Mouse (Mus musculus): ENCODE data around the gene Grik5. TPM values are rescaled to one million over a fixed set of nuclear protein-coding genes. Genes with fewer than 3 reads are reported as not detected.

Grik5 gene
- polyA plus RNA-seq, 1 experiment, result 31.5 TPM

- Histone ChIP-seq H3K36me3 (ENCODE audit: control insufficient read depth, insufficient read depth, low read length, poor library complexity, severe bottlenecking) (no peaks in the 10 kb centered on the region), H3K9me3 (replicated peaks; ENCODE audit: control insufficient read depth, insufficient read depth, low read length, poor library complexity, severe bottlenecking) (no peaks in the 10 kb centered on the region), H3K27me3 (ENCODE audit: control insufficient read depth, insufficient read depth, low read length, poor library complexity, severe bottlenecking) (no peaks in the 10 kb centered on the region; the same call in 1 of the 2 replicates), H3K9ac (ENCODE audit: low read depth, poor library complexity, severe bottlenecking) (peak overlapping the region; percentile 71), H3K4me1 (ENCODE audit: control insufficient read depth, insufficient read depth, low read length) (peaks cover 3% of the 10 kb centered on the region), H3K27ac (ENCODE audit: insufficient read depth, low read length) (no peak overlapping the region), H3K4me3 (ENCODE audit: low read depth, low read length) (peak overlapping the region; percentile 65)
- TF ChIP-seq CTCF (IDR thresholded peaks at IDR 0.05; ENCODE audit: low read depth, low read length) (peak; percentile 51), EP300 (IDR thresholded peaks at IDR 0.05; ENCODE audit: insufficient read depth, low read depth, low read length) (no peak), POLR2A (IDR thresholded peaks at IDR 0.05; ENCODE audit: insufficient read depth, low read length) (no peak)
Measured at GRCm38 (mm10) chr7:25010090-25010913, 61.8 kb downstream of the Grik5 start.

GRCm38 (mm10) chr7:25009099-25009700, 62.9 kb downstream of the Grik5 start:
- H3K36me3 ChIP-seq (ENCODE audit: control insufficient read depth, insufficient read depth, low read length, poor library complexity, severe bottlenecking), result no peaks in the 10 kb centered on the region
- no peaks in the 10 kb centered on the region for H3K9me3 ChIP-seq (replicated peaks; ENCODE audit: control insufficient read depth, insufficient read depth, low read length, poor library complexity, severe bottlenecking)
- H3K9ac ChIP-seq (ENCODE audit: low read depth, poor library complexity, severe bottlenecking), result no peak overlapping the region
- peaks cover 6% of the 10 kb centered on the region for H3K4me1 ChIP-seq (ENCODE audit: control insufficient read depth, insufficient read depth, low read length)
- 0 out of 2 replicates have a peak, but pooled peaks have one; percentile 49 for TF ChIP-seq EP300 (IDR thresholded peaks at IDR 0.05; ENCODE audit: insufficient read depth, low read depth, low read length)
- TF ChIP-seq POLR2A (IDR thresholded peaks at IDR 0.05; ENCODE audit: insufficient read depth, low read length), result no peak
- no peak for TF ChIP-seq CTCF (IDR thresholded peaks at IDR 0.05; ENCODE audit: low read depth, low read length)
- H3K27ac ChIP-seq (ENCODE audit: insufficient read depth, low read length), result 0 out of 2 replicates have a peak overlapping the region, but pooled peaks have one; percentile 2
- H3K27me3 ChIP-seq (ENCODE audit: control insufficient read depth, insufficient read depth, low read length, poor library complexity, severe bottlenecking), result no peaks in the 10 kb centered on the region; the same call in 1 of the 2 replicates
- peak overlapping the region; percentile 11 for H3K4me3 ChIP-seq (ENCODE audit: low read depth, low read length)

DNA sequence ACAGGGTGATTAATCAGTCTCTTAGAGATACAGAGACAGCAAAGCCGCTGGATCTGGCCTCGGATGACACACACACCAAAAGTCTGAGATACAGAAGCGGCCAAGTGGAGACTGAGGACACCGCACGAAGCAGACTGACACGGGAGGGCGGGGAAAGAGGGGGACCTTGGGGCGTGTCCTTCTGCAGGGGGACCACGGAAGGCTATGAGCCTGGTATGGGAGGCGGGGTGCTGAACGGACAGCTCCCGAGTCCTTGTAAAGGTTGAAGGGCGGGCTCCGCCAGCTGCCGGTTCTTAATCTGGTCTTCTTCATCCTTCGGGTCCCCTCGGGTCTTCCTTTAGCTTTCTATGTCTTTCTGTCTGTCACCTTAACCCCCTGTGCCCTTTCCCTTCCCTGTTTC, 63.5 kb downstream of the Grik5 start:
- peak overlapping the region; percentile 11 for H3K4me3 ChIP-seq (ENCODE audit: low read depth, low read length)
- H3K4me1 ChIP-seq (ENCODE audit: control insufficient read depth, insufficient read depth, low read length), result peaks cover 6% of the 10 kb centered on the region
- H3K36me3 ChIP-seq (ENCODE audit: control insufficient read depth, insufficient read depth, low read length, poor library complexity, severe bottlenecking), result no peaks in the 10 kb centered on the region
- 0 out of 2 replicates have a peak overlapping the region, but pooled peaks have one; percentile 2 for H3K27ac ChIP-seq (ENCODE audit: insufficient read depth, low read length)
- H3K27me3 ChIP-seq (ENCODE audit: control insufficient read depth, insufficient read depth, low read length, poor library complexity, severe bottlenecking), result no peaks in the 10 kb centered on the region; the same call in 1 of the 2 replicates
- H3K9me3 ChIP-seq (replicated peaks; ENCODE audit: control insufficient read depth, insufficient read depth, low read length, poor library complexity, severe bottlenecking), result no peaks in the 10 kb centered on the region
- no peak overlapping the region for H3K9ac ChIP-seq (ENCODE audit: low read depth, poor library complexity, severe bottlenecking)
- TF ChIP-seq POLR2A (IDR thresholded peaks at IDR 0.05; ENCODE audit: insufficient read depth, low read length) (no peak), EP300 (IDR thresholded peaks at IDR 0.05; ENCODE audit: insufficient read depth, low read depth, low read length) (no peak), CTCF (IDR thresholded peaks at IDR 0.05; ENCODE audit: low read depth, low read length) (no peak)

GRCm38 (mm10) chr7:25007609-25008374, 64.4 kb downstream of the Grik5 start:
- H3K36me3 ChIP-seq (ENCODE audit: control insufficient read depth, insufficient read depth, low read length, poor library complexity, severe bottlenecking), result no peaks in the 10 kb centered on the region
- TF ChIP-seq CTCF (IDR thresholded peaks at IDR 0.05; ENCODE audit: low read depth, low read length) (no peak), POLR2A (IDR thresholded peaks at IDR 0.05; ENCODE audit: insufficient read depth, low read length) (no peak), EP300 (IDR thresholded peaks at IDR 0.05; ENCODE audit: insufficient read depth, low read depth, low read length) (no peak)
- H3K9me3 ChIP-seq (replicated peaks; ENCODE audit: control insufficient read depth, insufficient read depth, low read length, poor library complexity, severe bottlenecking), result no peaks in the 10 kb centered on the region
- no peak overlapping the region for H3K27ac ChIP-seq (ENCODE audit: insufficient read depth, low read length)
- H3K4me3 ChIP-seq (ENCODE audit: low read depth, low read length), result no peak overlapping the region
- no peak overlapping the region for H3K9ac ChIP-seq (ENCODE audit: low read depth, poor library complexity, severe bottlenecking)
- peaks cover 6% of the 10 kb centered on the region for H3K4me1 ChIP-seq (ENCODE audit: control insufficient read depth, insufficient read depth, low read length)
- no peaks in the 10 kb centered on the region; the same call in 1 of the 2 replicates for H3K27me3 ChIP-seq (ENCODE audit: control insufficient read depth, insufficient read depth, low read length, poor library complexity, severe bottlenecking)

DNA sequence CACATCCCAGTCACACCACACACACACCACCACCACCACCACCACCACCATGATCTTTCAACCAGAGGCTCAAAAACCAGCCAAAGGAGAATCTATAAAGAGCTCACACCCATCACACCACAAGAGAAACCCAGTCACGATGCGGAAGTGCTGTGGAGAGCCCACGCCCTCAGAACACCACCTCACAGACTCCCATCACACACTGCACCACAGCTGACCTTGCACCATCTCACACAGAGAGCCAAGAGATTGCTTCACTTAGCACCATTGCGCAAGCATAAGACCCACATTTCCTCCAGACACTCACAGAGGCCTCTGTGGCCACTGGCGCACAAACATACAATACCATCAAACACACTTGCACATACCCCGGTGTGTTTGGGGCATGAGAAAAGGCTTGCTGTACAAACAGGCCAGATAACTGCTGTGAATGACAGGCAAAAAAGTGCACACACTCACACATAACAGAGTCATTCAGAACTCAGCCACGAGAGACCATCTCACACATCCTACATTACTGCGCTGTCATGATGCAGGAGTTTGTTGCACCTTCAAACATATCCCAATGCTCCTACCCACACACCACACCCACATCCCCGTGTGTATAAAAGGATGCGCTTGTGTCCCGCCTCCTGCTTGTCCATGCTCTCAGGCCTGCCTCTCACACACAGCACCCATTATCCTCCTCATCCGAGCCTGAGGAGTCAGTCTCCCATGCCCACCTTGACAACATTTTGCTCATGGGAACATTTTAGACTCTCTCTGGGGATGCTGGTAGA, 65.4 kb downstream of the Grik5 start:
- Histone ChIP-seq H3K9me3 (replicated peaks; ENCODE audit: control insufficient read depth, insufficient read depth, low read length, poor library complexity, severe bottlenecking) (no peaks in the 10 kb centered on the region), H3K27ac (ENCODE audit: insufficient read depth, low read length) (no peak overlapping the region), H3K4me1 (ENCODE audit: control insufficient read depth, insufficient read depth, low read length) (peaks cover 6% of the 10 kb centered on the region), H3K27me3 (ENCODE audit: control insufficient read depth, insufficient read depth, low read length, poor library complexity, severe bottlenecking) (no peaks in the 10 kb centered on the region; the same call in 1 of the 2 replicates), H3K36me3 (ENCODE audit: control insufficient read depth, insufficient read depth, low read length, poor library complexity, severe bottlenecking) (no peaks in the 10 kb centered on the region), H3K9ac (ENCODE audit: low read depth, poor library complexity, severe bottlenecking) (no peak overlapping the region), H3K4me3 (ENCODE audit: low read depth, low read length) (no peak overlapping the region)
- TF ChIP-seq POLR2A (IDR thresholded peaks at IDR 0.05; ENCODE audit: insufficient read depth, low read length), result no peak
- TF ChIP-seq CTCF (IDR thresholded peaks at IDR 0.05; ENCODE audit: low read depth, low read length), result no peak
- TF ChIP-seq EP300 (IDR thresholded peaks at IDR 0.05; ENCODE audit: insufficient read depth, low read depth, low read length), result no peak
